Mouse (Mus musculus) midbrain, embryonic 16.5 days (tissue): ENCODE measurements around the gene Snapc2. TPM values are rescaled to one million over a fixed set of nuclear protein-coding genes. Genes with fewer than 3 reads are reported as not detected.

Source experiments
- ATAC-seq: fragments of 200-750 bp; cut with Nextera tagmentation; 2 replicates; pipeline ENCODE4 v1.8.0; 2017; ENCODE audit warnings: moderate TSS enrichment
- H3K27ac ChIP-seq: fragments of 300-500 bp; sonication (generic); 2 replicates; pipeline ENCODE4 v1.5.1; 2014; ENCODE audit warnings: mild to moderate bottlenecking, low read length, mixed read lengths
- H3K27me3 ChIP-seq: fragments of 300-500 bp; sonication (generic); 2 replicates; pipeline ENCODE4 v1.6.1; 2014; ENCODE audit warnings: low read depth, low read length, mixed read lengths; ENCODE audit not compliant: control insufficient read depth, insufficient read depth
- H3K36me3 ChIP-seq: fragments of 300-500 bp; sonication (generic); 2 replicates; pipeline ENCODE4 v1.6.1; 2014; ENCODE audit warnings: mild to moderate bottlenecking, low read length, moderate library complexity, mixed read lengths; ENCODE audit not compliant: control insufficient read depth, insufficient read depth
- H3K4me1 ChIP-seq: fragments of 300-500 bp; sonication (generic); 2 replicates; pipeline ENCODE4 v1.6.1; 2014; ENCODE audit warnings: mild to moderate bottlenecking, low read length, mixed read lengths; ENCODE audit not compliant: control insufficient read depth, insufficient read depth
- H3K4me2 ChIP-seq: fragments of 300-500 bp; sonication (generic); 2 replicates; pipeline ENCODE4 v1.6.1; 2014; ENCODE audit warnings: mild to moderate bottlenecking, low read length, mixed read lengths
- H3K4me3 ChIP-seq: fragments of 300-500 bp; sonication (generic); 2 replicates; pipeline ENCODE4 v1.5.1; 2014; ENCODE audit warnings: low read depth, mild to moderate bottlenecking, low read length, moderate library complexity, mixed read lengths
- H3K9ac ChIP-seq: fragments of 300-500 bp; sonication (generic); 2 replicates; pipeline ENCODE4 v1.6.1; 2014; ENCODE audit warnings: low read depth, low read length, mixed read lengths
- H3K9me3 ChIP-seq: fragments of 300-500 bp; sonication (generic); replicated peaks from 2 replicates; pipeline ENCODE4 v1.6.1; 2014; ENCODE audit warnings: mild to moderate bottlenecking, low read length, mixed read lengths; ENCODE audit not compliant: control insufficient read depth, poor library complexity, severe bottlenecking
- WGBS: fragments of 180-500 bp; shearing (Covaris S2); extraction: QIAGEN DNeasy Blood & Tissue Kit; methylation state at CpG from one replicate; pipeline ENCODE4 v1.1.7; 2014; 5-methylcytosine and 5-hydroxymethylcytosine counted together
- polyA plus RNA-seq: library from polyadenylated mRNA; unstranded; fragments of >200 nt; fragmentation: Nextera tagmentation; extraction: Ambion mirVana; gene quantifications from 2 replicates; pipeline ENCODE4 v1.2.1, GENCODE M21; 2015

Gene Snapc2
- polyA plus RNA-seq, result 62.2 and 62.9 TPM in 2 replicates

DNA sequence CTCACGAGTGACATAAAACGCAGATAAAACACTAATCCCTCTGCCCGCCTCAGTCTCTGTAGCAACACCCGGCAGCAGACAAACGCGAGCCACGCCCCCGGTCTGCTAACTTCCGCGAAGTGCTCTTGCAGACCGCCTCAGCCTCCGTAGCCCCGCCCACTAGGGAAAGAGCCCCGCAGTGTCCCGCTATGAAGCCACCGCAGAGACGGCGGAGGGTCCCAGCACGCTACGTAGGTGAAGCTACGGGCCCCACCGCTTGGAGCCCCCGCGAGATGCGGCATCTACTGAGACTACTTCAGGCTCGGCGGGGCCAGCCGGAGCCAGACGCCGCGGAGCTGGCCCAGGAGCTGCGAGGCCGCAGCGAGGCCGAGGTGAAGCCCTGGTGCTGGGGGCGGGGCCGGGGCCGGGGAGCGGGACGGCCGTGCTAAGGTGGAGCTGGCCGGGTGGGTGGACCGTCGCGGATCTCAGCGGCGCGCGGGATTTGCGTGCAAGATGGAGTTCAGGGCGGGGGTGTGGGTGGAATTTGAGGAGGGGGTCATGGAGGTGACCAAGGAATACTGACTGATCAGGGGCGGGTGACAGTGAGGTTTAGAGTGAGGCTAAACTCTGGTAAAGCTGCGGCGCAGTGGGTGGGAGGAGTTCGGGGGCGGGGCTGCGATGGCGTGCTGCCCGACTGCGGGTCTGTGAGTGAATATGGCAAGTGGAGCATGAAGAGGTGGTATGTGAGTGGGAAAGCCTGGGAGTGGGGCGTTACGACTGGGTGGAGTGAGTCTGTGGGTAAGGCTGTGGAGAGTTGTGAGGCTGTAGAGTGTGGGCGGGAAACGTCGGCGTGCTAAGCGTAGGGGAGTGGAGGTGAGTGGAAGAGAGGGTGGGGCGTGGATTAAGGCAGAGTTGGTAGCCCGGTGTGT, at the start of gene Snapc2:
Gene Snapc2 (plus strand): TSS at position 147 of the 908 bp plus-strand sequence.
- Histone ChIP-seq H3K36me3 (peaks cover 11% of the 10 kb centered on the region), H3K9ac (peak within 1 kb of the TSS; percentile 87), H3K4me1 (peaks cover 32% of the 10 kb centered on the region), H3K27me3 (no peaks in the 10 kb centered on the region), H3K9me3 (no peaks in the 10 kb centered on the region), H3K27ac (peak within 1 kb of the TSS; percentile 88), H3K4me3 (peak within 1 kb of the TSS; percentile 84), H3K4me2 (peak within 1 kb of the TSS; percentile 75)
- under 1% methylated on average over 69 of the region's 69 CpGs for WGBS
- peak; percentile 90 for ATAC-seq

DNA sequence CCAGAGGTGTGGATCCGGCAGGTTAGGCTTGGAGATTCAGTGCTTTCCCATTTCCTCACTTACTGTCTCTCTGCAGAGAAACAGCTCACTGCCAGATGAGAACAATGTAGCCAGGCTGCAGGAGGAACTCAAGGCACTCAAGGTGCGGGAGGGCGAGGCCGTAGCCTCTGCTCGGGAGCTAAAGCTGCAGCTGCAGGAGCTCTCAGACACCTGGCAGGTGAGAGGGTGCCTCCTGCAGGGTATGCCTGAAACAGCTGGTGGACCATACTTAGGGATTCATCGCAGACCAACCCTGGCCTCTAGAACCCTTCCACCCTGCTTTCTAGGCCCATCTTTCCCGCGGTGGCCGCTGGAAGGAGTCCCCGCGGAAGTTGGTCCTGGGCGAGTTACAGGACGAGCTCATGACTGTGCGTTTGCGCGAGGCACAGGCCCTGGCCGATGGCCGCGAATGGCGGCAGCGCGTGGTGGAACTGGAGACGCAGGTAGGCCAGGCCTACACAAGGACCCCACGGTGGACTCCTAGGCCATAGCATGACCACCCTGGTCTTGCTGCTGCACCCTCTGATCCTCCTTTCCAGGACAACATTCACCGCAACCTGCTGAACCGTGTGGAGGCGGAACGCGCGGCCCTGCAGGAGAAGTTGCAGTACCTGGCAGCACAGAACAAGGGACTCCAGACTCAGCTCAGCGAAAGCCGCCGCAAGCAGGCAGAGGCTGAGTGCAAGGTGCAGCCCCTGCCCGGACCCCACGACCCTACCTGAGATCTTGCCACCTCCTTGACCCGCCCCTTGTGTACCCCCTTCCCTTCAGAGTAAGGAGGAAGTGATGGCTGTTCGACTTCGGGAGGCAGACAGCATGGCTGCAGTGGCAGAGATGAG, 47.4 kb upstream of the Snapc2 start:
- Histone ChIP-seq H3K4me3 (no peak overlapping the region), H3K9me3 (no peaks in the 10 kb centered on the region; the same call in 1 of the 2 replicates), H3K4me1 (no peaks in the 10 kb centered on the region), H3K4me2 (no peak overlapping the region), H3K36me3 (peaks cover 43% of the 10 kb centered on the region), H3K9ac (0 out of 2 replicates have a peak overlapping the region, but pooled peaks have one; percentile 36), H3K27ac (no peak overlapping the region), H3K27me3 (peaks cover 3% of the 10 kb centered on the region; the same call in 1 of the 2 replicates)
- ATAC-seq, result no peak
- WGBS, result 27% methylated on average over 38 of the region's 38 CpGs

- Histone ChIP-seq H3K4me2 (no peak overlapping the region), H3K27me3 (peaks cover 3% of the 10 kb centered on the region; the same call in 1 of the 2 replicates), H3K9ac (peak overlapping the region; percentile 36; the same call in 1 of the 2 replicates), H3K36me3 (peaks cover 45% of the 10 kb centered on the region), H3K9me3 (no peaks in the 10 kb centered on the region; the same call in 1 of the 2 replicates), H3K4me3 (no peak overlapping the region), H3K27ac (no peak overlapping the region), H3K4me1 (no peaks in the 10 kb centered on the region)
- 11% methylated on average over 44 of the region's 44 CpGs for WGBS
- no peak; the same call in 1 of the 2 replicates for ATAC-seq
Measured at GRCm38 (mm10) chr8:4206182-4207015, 46.5 kb upstream of the Snapc2 start.

GRCm38 (mm10) chr8:4207016-4207350, 45.9 kb upstream of the Snapc2 start:
- Histone ChIP-seq H3K27me3 (peaks cover 3% of the 10 kb centered on the region; the same call in 1 of the 2 replicates), H3K9me3 (no peaks in the 10 kb centered on the region; the same call in 1 of the 2 replicates), H3K4me2 (no peak overlapping the region), H3K4me1 (no peaks in the 10 kb centered on the region), H3K4me3 (no peak overlapping the region), H3K27ac (no peak overlapping the region), H3K9ac (peak overlapping the region; percentile 12; the same call in 1 of the 2 replicates), H3K36me3 (peaks cover 45% of the 10 kb centered on the region)
- 50% methylated on average over 2 of the region's 2 CpGs for WGBS
- ATAC-seq, result no peak

DNA sequence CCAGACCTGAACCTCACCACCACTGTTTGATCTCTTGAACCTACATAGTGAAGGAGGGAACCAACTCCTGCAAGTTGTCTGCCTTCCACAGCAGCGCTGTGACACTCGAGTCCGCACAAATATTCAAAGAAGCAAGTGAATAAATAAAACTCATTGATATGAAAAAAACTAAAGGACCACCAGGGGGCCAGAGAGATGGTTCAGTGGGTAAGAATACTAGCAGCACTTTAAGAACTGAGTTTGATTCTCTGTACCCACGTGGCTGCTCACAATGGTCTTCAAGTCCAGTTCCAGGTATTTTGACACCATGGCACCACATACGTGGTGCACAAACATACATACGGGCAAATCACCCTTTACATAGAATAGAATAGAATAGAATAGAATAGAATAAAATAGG, 41.8 kb upstream of the Snapc2 start:
- no peak for ATAC-seq
- no peak overlapping the region for H3K9ac ChIP-seq
- 64% methylated on average over 6 of the region's 6 CpGs for WGBS
- no peak overlapping the region for H3K4me3 ChIP-seq
- H3K27ac ChIP-seq, result no peak overlapping the region
- H3K27me3 ChIP-seq, result no peaks in the 10 kb centered on the region
- H3K9me3 ChIP-seq, result no peaks in the 10 kb centered on the region; the same call in 1 of the 2 replicates
- peaks cover 22% of the 10 kb centered on the region for H3K36me3 ChIP-seq
- H3K4me2 ChIP-seq, result no peak overlapping the region
- H3K4me1 ChIP-seq, result peaks cover 33% of the 10 kb centered on the region

DNA sequence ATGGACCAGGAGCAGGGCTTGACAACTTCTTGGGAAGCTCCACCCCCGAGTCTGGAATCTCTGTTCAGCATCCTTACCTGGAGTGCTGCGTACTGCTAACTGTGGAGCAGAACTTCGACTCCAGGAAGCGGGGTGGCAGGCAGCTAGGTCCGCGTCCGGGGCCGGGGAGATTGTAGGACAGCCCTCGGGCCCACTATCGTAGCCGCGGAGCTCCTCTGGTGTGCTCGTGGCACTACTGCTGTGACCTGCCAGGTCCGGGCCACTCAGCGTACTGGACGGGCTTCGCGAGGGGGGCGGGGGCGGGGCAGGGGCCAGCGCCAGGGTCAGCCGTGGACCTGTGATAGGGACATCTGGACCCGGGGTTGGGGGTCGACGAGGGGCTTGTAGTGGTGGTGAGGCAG, 40.1 kb upstream of the Snapc2 start:
- WGBS, result 2% methylated on average over 24 of the region's 25 CpGs

GRCm38 (mm10) chr8:4213210-4214005, 39.5 kb upstream of the Snapc2 start:
- WGBS, result 6% methylated on average over 18 of the region's 18 CpGs

More for the DNA sequence above, 40.1 kb upstream of the Snapc2 start:
- peak; percentile 4 for ATAC-seq
- H3K9me3 ChIP-seq, result no peaks in the 10 kb centered on the region; the same call in 1 of the 2 replicates
- H3K9ac ChIP-seq, result peak overlapping the region; percentile 75
- peak overlapping the region; percentile 71 for H3K27ac ChIP-seq
- H3K4me3 ChIP-seq, result peak overlapping the region; percentile 52
- H3K27me3 ChIP-seq, result no peaks in the 10 kb centered on the region
- peaks cover 17% of the 10 kb centered on the region for H3K36me3 ChIP-seq
- H3K4me1 ChIP-seq, result peaks cover 37% of the 10 kb centered on the region
- H3K4me2 ChIP-seq, result peak overlapping the region; percentile 98

More at GRCm38 (mm10) chr8:4213210-4214005, 39.5 kb upstream of the Snapc2 start:
- Histone ChIP-seq H3K9ac (peak overlapping the region; percentile 75), H3K4me3 (peak overlapping the region; percentile 52), H3K36me3 (peaks cover 15% of the 10 kb centered on the region), H3K4me1 (peaks cover 39% of the 10 kb centered on the region), H3K9me3 (no peaks in the 10 kb centered on the region; the same call in 1 of the 2 replicates), H3K27me3 (no peaks in the 10 kb centered on the region), H3K27ac (peak overlapping the region; percentile 71), H3K4me2 (peak overlapping the region; percentile 98)
- peak; percentile 5 for ATAC-seq
